Mouse (Mus musculus) ES-Bruce4 (cell line): ENCODE results near the gene Cfap74.

ENCODE experiments used
- CTCF ChIP-seq: IDR thresholded peaks from one replicate; pipeline ENCODE4 v1.8.1; 2011; ENCODE audit warnings: low read depth, low read length
- EP300 ChIP-seq: IDR thresholded peaks from 2 replicates; pipeline ENCODE4 v1.6.1; 2011; ENCODE audit warnings: low read depth, low read length; ENCODE audit not compliant: insufficient read depth
- POLR2A ChIP-seq: IDR thresholded peaks from one replicate; pipeline ENCODE4 v1.8.1; 2011; ENCODE audit warnings: low read length; ENCODE audit not compliant: insufficient read depth

DNA sequence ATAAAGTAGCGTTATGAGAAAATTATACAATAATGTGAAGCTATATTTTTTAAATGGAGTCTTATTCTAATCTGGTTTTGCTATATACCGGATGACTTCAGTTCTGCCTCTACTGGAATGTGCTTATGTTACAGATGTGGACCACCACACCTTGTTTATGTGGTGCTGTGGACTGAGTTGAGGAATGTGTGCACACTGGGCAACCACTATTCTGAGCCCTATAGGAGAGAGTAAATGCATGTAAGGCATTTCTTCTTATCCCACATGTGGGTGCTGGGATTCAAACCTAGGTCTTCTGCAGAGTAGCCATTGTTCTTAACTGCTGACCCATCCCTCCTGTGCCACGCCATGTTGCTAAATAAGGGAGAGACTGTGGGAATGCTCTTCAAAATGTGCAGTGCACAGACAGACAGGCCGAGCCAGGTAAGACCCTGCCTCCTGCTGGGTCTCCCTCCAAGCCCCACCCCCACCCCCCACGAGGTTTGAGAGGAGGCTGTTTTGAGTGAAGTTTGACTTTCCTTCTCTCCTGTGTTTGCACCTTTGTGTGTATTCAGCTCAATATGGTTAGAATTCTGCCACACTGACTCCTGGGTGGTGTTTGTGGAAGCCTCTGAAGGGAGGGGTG, 96.8 kb downstream of the Cfap74 start:
- TF ChIP-seq CTCF (no peak), EP300 (no peak), POLR2A (no peak)
